Mouse (Mus musculus) heart, embryonic 15.5 days (tissue): Measurements from ENCODE around the gene Pfas. TPM values are rescaled to one million over a fixed set of nuclear protein-coding genes. Genes with fewer than 3 reads are reported as not detected.
A peak's percentile ranks its signal among the peaks of the same experiment; 100 is the strongest.

Experiments used
- microRNA-seq: library from miRNA; unstranded; fragments of <30 nt; microRNA quantifications from one replicate; pipeline ENCODE4, GENCODE M21; 2016
- polyA plus RNA-seq: library from polyadenylated mRNA; unstranded; fragments of >200 nt; fragmentation: Nextera tagmentation; extraction: Ambion mirVana; gene quantifications from 2 replicates; pipeline ENCODE4 v1.2.1, GENCODE M21; 2015

Pfas gene
- polyA plus RNA-seq, 1 experiment from 2014 or later: 14.9 TPM

Small RNAs within 50 kb of the gene (microRNA-seq; reads per million reads assigned to microRNA genes)
- 4.4 reads per million, percentile 15 among the genes with 10 or more reads in this experiment for gene Mir3062

Other genes with a start within 250 kb of the Pfas start
- gene Ndel1, start 136.6 kb downstream of the Pfas start, polyA plus RNA-seq: 65.5 and 69.3 TPM in 2 replicates
- 0.05 and 0.19 TPM in 2 replicates for gene Rnf222, start 119.9 kb downstream of the Pfas start, polyA plus RNA-seq
- 507 and 557 TPM in 2 replicates for gene Rpl26, start 106.9 kb downstream of the Pfas start, polyA plus RNA-seq
- not detected in 2 replicates for gene Odf4, start 81.4 kb downstream of the Pfas start, polyA plus RNA-seq
- 10.8 and 12.7 TPM in 2 replicates for gene Arhgef15, start 51.0 kb downstream of the Pfas start, polyA plus RNA-seq
- gene Slc25a35, start 40.3 kb downstream of the Pfas start, polyA plus RNA-seq: 2.0 and 2.2 TPM in 2 replicates
- 67.4 and 78.4 TPM in 2 replicates for gene Rangrf, start 33.3 kb downstream of the Pfas start, polyA plus RNA-seq
- gene Ctc1, start 7.5 kb upstream of the Pfas start, polyA plus RNA-seq: 38.3 and 47.5 TPM in 2 replicates
- 64.3 and 92.4 TPM in 2 replicates for gene Aurkb, start 37.2 kb upstream of the Pfas start, polyA plus RNA-seq
- 10.5 and 11.7 TPM in 2 replicates for gene Borcs6, start 51.3 kb upstream of the Pfas start, polyA plus RNA-seq
- 37.0 and 40.9 TPM in 2 replicates for gene Tmem107, start 62.3 kb upstream of the Pfas start, polyA plus RNA-seq
- gene Vamp2, start 80.0 kb upstream of the Pfas start, polyA plus RNA-seq: 82.2 and 96.4 TPM in 2 replicates
- gene Per1, start 86.8 kb upstream of the Pfas start, polyA plus RNA-seq: 16.1 and 25.2 TPM in 2 replicates
- gene Hes7, start 111.9 kb upstream of the Pfas start, polyA plus RNA-seq: 0.52 and 0.57 TPM in 2 replicates
- gene 9130213A22Rik, start 114.1 kb upstream of the Pfas start, polyA plus RNA-seq: 0.51 and 0.60 TPM in 2 replicates
- gene Aloxe3, start 117.4 kb upstream of the Pfas start, polyA plus RNA-seq: 0.18 and 0.37 TPM in 2 replicates
- gene Alox12b, start 148.5 kb upstream of the Pfas start, polyA plus RNA-seq: 0.05 TPM in 2 replicates
- 1.9 and 2.1 TPM in 2 replicates for gene Alox8, start 189.4 kb upstream of the Pfas start, polyA plus RNA-seq
- gene Gucy2e, start 228.6 kb upstream of the Pfas start, polyA plus RNA-seq: 0.08 and 0.13 TPM in 2 replicates